Mouse (Mus musculus): ENCODE data around the gene Dab1.

DNA sequence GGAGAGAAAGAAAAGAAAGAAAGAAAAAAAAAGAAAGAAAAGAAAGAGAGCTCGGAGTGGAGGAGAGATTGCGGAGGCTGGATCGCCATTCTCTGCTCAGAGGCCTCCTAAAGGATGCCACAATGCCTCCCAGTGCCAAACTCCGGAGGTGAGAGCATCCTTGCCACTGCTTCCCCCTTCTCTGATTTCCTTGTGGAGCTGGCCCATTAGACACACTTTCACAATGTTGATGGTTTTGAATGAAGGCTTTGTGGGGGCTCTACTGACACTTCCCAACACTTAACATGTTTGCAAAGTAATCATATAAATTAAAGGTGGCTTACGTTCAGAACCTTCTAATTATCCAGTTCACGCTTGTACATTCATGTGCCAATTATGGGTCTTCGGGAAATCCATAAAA lies 749.9 kb downstream of the Dab1 start:
- TF ChIP-seq POLR2A (IDR thresholded peaks at IDR 0.05; ENCODE audit: low read depth, low read length) (no peak), CTCF (IDR thresholded peaks at IDR 0.05; ENCODE audit: extremely low read depth, insufficient read depth, insufficient read length, insufficient replicate concordance) (no peak)

Data from spleen, adult 2 months (tissue).